Mouse (Mus musculus) erythroblast, adult 5-6 weeks (primary cell): ENCODE data around the gene Npas1. TPM values are rescaled to one million over a fixed set of nuclear protein-coding genes. Genes with fewer than 3 reads are reported as not detected.

ENCODE experiments used
- ATAC-seq: replicated peaks from 2 replicates; pipeline ENCODE4 v1.8.0; 2016; ENCODE audit warnings: moderate number of reproducible peaks, mild to moderate bottlenecking, moderate TSS enrichment, inconsistent platforms; ENCODE audit not compliant: poor library complexity, low FRiP score, severe bottlenecking
- total RNA-seq, 2 experiments: library from RNA; stranded (forward) in 1 of 2; stranded (reverse) in 1 of 2; fragments of 150-400 nt in 1 of 2; fragments of 200-764, 138-1000 nt in 1 of 2; gene quantifications; 2 replicates each; pipeline versions ENCODE4 v1.2.3 to v1.2.4; 2015 to 2017; ENCODE audit warnings: low replicate concordance in 2 of 2

Gene Npas1
- not detected in 2 replicates for total RNA-seq (2015; ENCODE audit: low replicate concordance)
- not detected in 2 replicates for total RNA-seq (2017; ENCODE audit: low replicate concordance)

- ATAC-seq, result no peak
These were observed at the start of gene Npas1 for GRCm38 (mm10) chr7:16477628-16478027. Gene Npas1, minus strand, starts transcription at chr7:16477728.

GRCm38 (mm10) chr7:16525995-16526394, 48.5 kb upstream of the Npas1 start:
- no peak for ATAC-seq

GRCm38 (mm10) chr7:16525448-16525847, 47.9 kb upstream of the Npas1 start:
- ATAC-seq, result no peak

GRCm38 (mm10) chr7:16524308-16524707, 46.8 kb upstream of the Npas1 start:
- ATAC-seq, result no peak

GRCm38 (mm10) chr7:16519310-16519709, 41.8 kb upstream of the Npas1 start:
- no peak for ATAC-seq

- no peak for ATAC-seq
These were observed 39.7 kb upstream of the Npas1 start for GRCm38 (mm10) chr7:16517198-16517597.

GRCm38 (mm10) chr7:16507284-16507683, 29.8 kb upstream of the Npas1 start:
- no peak for ATAC-seq

GRCm38 (mm10) chr7:16505226-16505593, 27.7 kb upstream of the Npas1 start:
- no peak for ATAC-seq

- ATAC-seq, result no peak
These were observed 27.2 kb upstream of the Npas1 start for GRCm38 (mm10) chr7:16504573-16505225.

GRCm38 (mm10) chr7:16501571-16501970, 24.0 kb upstream of the Npas1 start:
- ATAC-seq, result no peak

- no peak for ATAC-seq
These were observed 22.2 kb upstream of the Npas1 start for GRCm38 (mm10) chr7:16499671-16500104.

- ATAC-seq, result no peak
These were observed 18.7 kb upstream of the Npas1 start for GRCm38 (mm10) chr7:16496260-16496659.

- ATAC-seq, result peak; percentile 65
These were observed 15.8 kb upstream of the Npas1 start for GRCm38 (mm10) chr7:16493361-16493760.

- ATAC-seq, result no peak
These were observed 14.7 kb upstream of the Npas1 start for GRCm38 (mm10) chr7:16492211-16492610.

- ATAC-seq, result peak; percentile 77
These were observed 14.2 kb upstream of the Npas1 start for GRCm38 (mm10) chr7:16491759-16492158.

GRCm38 (mm10) chr7:16489948-16490347, 12.4 kb upstream of the Npas1 start:
- ATAC-seq, result no peak

- no peak for ATAC-seq
These were observed 11.3 kb upstream of the Npas1 start for GRCm38 (mm10) chr7:16488816-16489215.

GRCm38 (mm10) chr7:16476600-16476989, 933 bp downstream of the Npas1 start:
- ATAC-seq, result no peak

- ATAC-seq, result no peak
These were observed 1.5 kb downstream of the Npas1 start for GRCm38 (mm10) chr7:16475764-16476599.

- no peak for ATAC-seq
These were observed 2.2 kb downstream of the Npas1 start for GRCm38 (mm10) chr7:16475321-16475720.

GRCm38 (mm10) chr7:16474445-16474844, 3.1 kb downstream of the Npas1 start:
- no peak for ATAC-seq
